Mouse (Mus musculus) liver, embryonic 15.5 days (tissue): Measurements from ENCODE around the gene Tec. TPM values are rescaled to one million over a fixed set of nuclear protein-coding genes. Genes with fewer than 3 reads are reported as not detected.

Experiments
- ATAC-seq: fragments of 200-750 bp; cut with Nextera tagmentation; 2 replicates; pipeline ENCODE4 v1.8.0; 2017; ENCODE audit warnings: moderate number of reproducible peaks, mild to moderate bottlenecking, moderate library complexity; ENCODE audit not compliant: insufficient read depth
- H3K27ac ChIP-seq: fragments of 300-500 bp; sonication (generic); replicated peaks from 2 replicates; pipeline ENCODE4 v1.5.1; 2015; ENCODE audit warnings: mild to moderate bottlenecking, inconsistent platforms
- H3K27me3 ChIP-seq: fragments of 300-500 bp; sonication (generic); 2 replicates; pipeline ENCODE4 v1.6.1; 2015; ENCODE audit warnings: mild to moderate bottlenecking, inconsistent platforms
- H3K36me3 ChIP-seq: fragments of 300-500 bp; sonication (generic); replicated peaks from 2 replicates; pipeline ENCODE4 v1.6.1; 2015; ENCODE audit warnings: moderate library complexity, mild to moderate bottlenecking, inconsistent platforms
- H3K4me1 ChIP-seq: fragments of 300-500 bp; sonication (generic); replicated peaks from 2 replicates; pipeline ENCODE4 v1.6.1; 2015; ENCODE audit warnings: inconsistent platforms
- H3K4me2 ChIP-seq: fragments of 300-500 bp; sonication (generic); 2 replicates; pipeline ENCODE4 v1.6.1; 2015; ENCODE audit warnings: moderate library complexity, mild to moderate bottlenecking, inconsistent platforms
- H3K4me3 ChIP-seq: fragments of 300-500 bp; sonication (generic); replicated peaks from 2 replicates; pipeline ENCODE4 v1.5.1; 2015; ENCODE audit warnings: mild to moderate bottlenecking, inconsistent platforms
- H3K9ac ChIP-seq: fragments of 300-500 bp; sonication (generic); 2 replicates; pipeline ENCODE4 v1.6.1; 2015; ENCODE audit warnings: moderate library complexity, mild to moderate bottlenecking, inconsistent platforms
- H3K9me3 ChIP-seq: fragments of 300-500 bp; sonication (generic); replicated peaks from 2 replicates; pipeline ENCODE4 v1.6.1; 2016; ENCODE audit warnings: inconsistent platforms
- WGBS: fragments of 180-500 bp; shearing (Covaris S2); methylation state at CpG from one replicate; pipeline ENCODE4 v1.1.7; 2015; ENCODE audit warnings: mixed read lengths; ENCODE audit not compliant: insufficient replicate concordance; 5-methylcytosine and 5-hydroxymethylcytosine counted together
- polyA plus RNA-seq: library from polyadenylated mRNA; unstranded; fragments of >200 nt; fragmentation: Nextera tagmentation; extraction: Ambion mirVana; gene quantifications from 2 replicates; pipeline ENCODE4 v1.2.1, GENCODE M21; 2015

The Tec gene
- 3.5 and 5.3 TPM in 2 replicates for polyA plus RNA-seq

- peak; percentile 88 for ATAC-seq
- Histone ChIP-seq H3K4me3 (peak within 1 kb of the TSS; percentile 61), H3K4me2 (peak within 1 kb of the TSS; percentile 79), H3K4me1 (peaks cover 35% of the 10 kb centered on the region), H3K9ac (peak within 1 kb of the TSS; percentile 40), H3K27ac (0 out of 2 replicates have a peak within 1 kb of the TSS, but pooled peaks have one; percentile 30), H3K9me3 (no peaks in the 10 kb centered on the region), H3K27me3 (peaks cover 58% of the 10 kb centered on the region), H3K36me3 (no peaks in the 10 kb centered on the region)
- under 1% methylated on average over 57 of the region's 60 CpGs for WGBS
Observed at GRCm38 (mm10) chr5:72868091-72868875, at the start of gene Tec. TSS of gene Tec (minus strand) at chr5:72868483.

DNA sequence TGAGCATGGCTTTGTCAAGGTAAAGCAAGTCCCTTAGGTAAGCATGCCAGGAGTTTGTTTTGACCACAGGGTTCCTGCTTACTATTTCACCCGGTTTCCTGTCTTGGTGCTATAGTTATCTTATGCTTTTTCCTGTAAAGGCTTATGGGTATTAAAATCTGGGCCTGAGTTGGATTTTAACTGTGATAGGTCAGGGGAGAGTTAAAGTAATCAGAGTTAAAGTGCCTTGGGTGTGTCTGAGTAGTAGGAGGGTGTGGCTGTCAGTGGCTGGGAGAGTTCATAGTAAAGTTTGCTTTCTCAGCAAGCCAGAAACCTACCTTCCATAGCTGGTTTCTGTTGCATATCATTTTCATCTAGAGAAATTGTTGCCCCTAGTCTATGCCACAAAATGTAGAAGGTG is 48.6 kb upstream of the Tec start:
- 2% methylated on average over 1 of the region's 1 CpGs for WGBS
- Histone ChIP-seq H3K4me1 (peaks cover 52% of the 10 kb centered on the region), H3K4me3 (0 out of 2 replicates have a peak overlapping the region, but pooled peaks have one; percentile 88), H3K36me3 (no peaks in the 10 kb centered on the region), H3K27ac (no peak overlapping the region), H3K27me3 (peaks cover 24% of the 10 kb centered on the region), H3K9me3 (no peaks in the 10 kb centered on the region), H3K9ac (no peak overlapping the region), H3K4me2 (peak overlapping the region; percentile 94; the same call in 1 of the 2 replicates)
- ATAC-seq = no peak

- WGBS = 54% methylated on average over 4 of the region's 4 CpGs
- no peaks in the 10 kb centered on the region for H3K9me3 ChIP-seq
- peak overlapping the region; percentile 88; the same call in 1 of the 2 replicates for H3K4me3 ChIP-seq
- H3K36me3 ChIP-seq = no peaks in the 10 kb centered on the region
- no peak for ATAC-seq
- no peak overlapping the region for H3K9ac ChIP-seq
- H3K27ac ChIP-seq = no peak overlapping the region
- H3K4me1 ChIP-seq = peaks cover 54% of the 10 kb centered on the region
- H3K27me3 ChIP-seq = peaks cover 24% of the 10 kb centered on the region
- H3K4me2 ChIP-seq = peak overlapping the region; percentile 94
Observed at GRCm38 (mm10) chr5:72916048-72916447, 47.8 kb upstream of the Tec start.

GRCm38 (mm10) chr5:72914633-72915561 is 46.6 kb upstream of the Tec start:
- peaks cover 56% of the 10 kb centered on the region for H3K4me1 ChIP-seq
- H3K27ac ChIP-seq = peak overlapping the region; percentile 84
- ATAC-seq = peak; percentile 32
- WGBS = under 1% methylated on average over 66 of the region's 66 CpGs
- peak overlapping the region; percentile 94 for H3K4me2 ChIP-seq
- peak overlapping the region; percentile 94 for H3K9ac ChIP-seq
- no peaks in the 10 kb centered on the region for H3K9me3 ChIP-seq
- peaks cover 24% of the 10 kb centered on the region for H3K27me3 ChIP-seq
- H3K36me3 ChIP-seq = no peaks in the 10 kb centered on the region
- H3K4me3 ChIP-seq = peak overlapping the region; percentile 88

DNA sequence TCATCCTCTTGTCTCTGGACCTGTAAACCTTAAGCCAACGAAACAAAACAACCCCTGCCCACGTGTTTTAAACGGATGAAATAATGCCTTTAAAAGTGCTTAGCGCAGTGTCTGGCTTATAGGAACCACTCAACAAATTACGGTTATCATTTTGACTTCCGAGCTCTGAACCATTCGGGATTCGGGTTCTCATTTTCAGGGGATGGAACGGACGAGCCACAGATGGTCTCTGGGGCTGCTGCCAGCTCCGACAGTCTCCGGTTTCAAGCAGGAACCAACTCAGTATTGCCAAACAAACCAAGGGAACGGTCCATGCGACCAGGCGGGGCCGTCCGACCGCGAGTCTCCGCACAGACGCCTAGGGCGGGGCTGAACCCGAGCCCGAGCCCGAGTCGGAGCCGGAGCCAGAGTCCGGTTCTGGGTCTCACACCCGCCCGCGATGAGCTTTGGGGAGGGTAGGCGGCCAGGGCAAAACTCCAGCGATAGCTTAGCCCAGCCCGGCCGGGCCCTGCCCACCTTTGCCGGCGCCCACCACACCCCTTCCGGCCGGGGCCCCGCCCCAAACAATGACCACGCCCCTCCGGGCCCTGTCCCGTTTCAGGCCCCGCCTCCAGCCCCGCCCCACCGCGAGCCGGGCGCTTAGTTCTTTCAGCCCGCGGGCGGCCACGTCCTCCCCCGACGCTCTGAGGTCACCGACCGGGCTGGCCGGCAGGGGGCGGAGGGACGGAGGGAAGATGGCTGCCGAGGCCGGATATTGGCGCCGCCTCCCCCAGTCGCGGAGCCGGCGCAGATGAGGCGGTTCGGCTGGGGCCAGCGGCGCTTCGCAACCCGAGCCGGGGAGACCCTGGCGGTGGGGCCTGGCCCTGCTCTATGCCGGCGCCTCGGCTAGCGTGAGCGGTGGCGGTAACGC is 45.6 kb upstream of the Tec start, which contains the start of gene Slain2:
Slain2 (plus strand) TSS at position 657 of the 910 bp plus-strand sequence.
- peak within 1 kb of the TSS; percentile 88 for H3K4me3 ChIP-seq
- peak within 1 kb of the TSS; percentile 94 for H3K4me2 ChIP-seq
- peak; percentile 92 for ATAC-seq
- H3K27me3 ChIP-seq = peaks cover 24% of the 10 kb centered on the region
- peak within 1 kb of the TSS; percentile 84 for H3K27ac ChIP-seq
- H3K4me1 ChIP-seq = peaks cover 63% of the 10 kb centered on the region
- no peaks in the 10 kb centered on the region for H3K36me3 ChIP-seq
- peak within 1 kb of the TSS; percentile 94 for H3K9ac ChIP-seq
- no peaks in the 10 kb centered on the region for H3K9me3 ChIP-seq
- under 1% methylated on average over 83 of the region's 83 CpGs for WGBS

DNA sequence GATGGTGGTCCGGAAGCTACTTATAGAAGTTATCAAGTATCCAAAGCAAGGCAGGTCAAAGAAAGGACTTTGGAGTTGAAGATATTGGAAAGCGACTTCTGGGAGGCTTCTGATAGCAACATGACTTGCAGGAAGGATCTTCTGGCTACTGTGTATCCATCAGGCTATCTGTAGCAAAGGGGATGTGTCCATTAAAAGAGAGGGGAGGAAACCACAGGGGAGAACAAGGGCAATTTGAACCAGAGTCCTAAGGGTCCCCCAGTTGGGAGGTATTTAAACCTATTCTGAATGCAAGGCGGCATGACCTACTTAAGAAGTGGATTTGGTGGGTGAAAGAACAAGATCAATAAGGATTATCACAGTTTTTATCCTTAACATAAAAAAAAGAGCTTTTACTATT is 43.0 kb upstream of the Tec start:
- Histone ChIP-seq H3K4me1 (peaks cover 52% of the 10 kb centered on the region), H3K4me2 (no peak overlapping the region), H3K27me3 (peaks cover 18% of the 10 kb centered on the region), H3K27ac (no peak overlapping the region), H3K36me3 (no peaks in the 10 kb centered on the region), H3K4me3 (no peak overlapping the region), H3K9me3 (no peaks in the 10 kb centered on the region), H3K9ac (no peak overlapping the region)
- ATAC-seq = no peak
- 37% methylated on average over 3 of the region's 3 CpGs for WGBS

- H3K36me3 ChIP-seq = no peaks in the 10 kb centered on the region
- ATAC-seq = no peak
- peaks cover 43% of the 10 kb centered on the region for H3K4me1 ChIP-seq
- H3K27ac ChIP-seq = no peak overlapping the region
- no peak overlapping the region for H3K4me3 ChIP-seq
- no peak overlapping the region for H3K9ac ChIP-seq
- no peaks in the 10 kb centered on the region for H3K9me3 ChIP-seq
- H3K27me3 ChIP-seq = peaks cover 9% of the 10 kb centered on the region
- 81% methylated on average over 1 of the region's 1 CpGs for WGBS
- H3K4me2 ChIP-seq = no peak overlapping the region
Observed at GRCm38 (mm10) chr5:72910373-72910772, 42.1 kb upstream of the Tec start.

GRCm38 (mm10) chr5:72909363-72909762 is 41.1 kb upstream of the Tec start:
- no peak overlapping the region for H3K9ac ChIP-seq
- H3K4me2 ChIP-seq = no peak overlapping the region
- no peak overlapping the region for H3K27ac ChIP-seq
- H3K9me3 ChIP-seq = no peaks in the 10 kb centered on the region
- WGBS = 9% methylated on average over 4 of the region's 4 CpGs
- H3K36me3 ChIP-seq = no peaks in the 10 kb centered on the region
- no peak for ATAC-seq
- no peaks in the 10 kb centered on the region for H3K27me3 ChIP-seq
- peaks cover 32% of the 10 kb centered on the region for H3K4me1 ChIP-seq
- no peak overlapping the region for H3K4me3 ChIP-seq

GRCm38 (mm10) chr5:72908324-72908936 is 40.1 kb upstream of the Tec start:
- Histone ChIP-seq H3K4me1 (peaks cover 26% of the 10 kb centered on the region), H3K4me2 (no peak overlapping the region), H3K4me3 (no peak overlapping the region), H3K27ac (no peak overlapping the region), H3K9ac (no peak overlapping the region), H3K27me3 (no peaks in the 10 kb centered on the region), H3K36me3 (no peaks in the 10 kb centered on the region), H3K9me3 (no peaks in the 10 kb centered on the region)
- WGBS = 37% methylated on average over 8 of the region's 8 CpGs
- no peak for ATAC-seq

GRCm38 (mm10) chr5:72907402-72907801 is 39.1 kb upstream of the Tec start:
- Histone ChIP-seq H3K27ac (no peak overlapping the region), H3K4me1 (peaks cover 15% of the 10 kb centered on the region), H3K4me3 (no peak overlapping the region), H3K36me3 (no peaks in the 10 kb centered on the region), H3K9me3 (no peaks in the 10 kb centered on the region), H3K4me2 (no peak overlapping the region), H3K9ac (no peak overlapping the region), H3K27me3 (no peaks in the 10 kb centered on the region)
- WGBS = 58% methylated on average over 6 of the region's 6 CpGs
- ATAC-seq = no peak
